Mouse (Mus musculus) mesoderm, embryonic 11.5 days (tissue): ENCODE measurements around the gene Olfr766-ps1.
"Not testable (repeated sequence)": the region's sequence is repeated elsewhere in the genome, so short reads cannot be mapped to it uniquely, and the experiment has no call there.

Experiments used
- DNase-seq: peaks from one replicate; pipeline ENCODE4 v3.0.0-alpha.2; 2012; ENCODE audit warnings: low read depth, low spot score

Gene Olfr766-ps1

GRCm38 (mm10) chr10:129068877-129069276 lies at the start of gene Olfr766-ps1:
TSS of gene Olfr766-ps1 (minus strand) at chr10:129068977.
- no peak for DNase-seq

GRCm38 (mm10) chr10:129117761-129118160 lies 49.0 kb upstream of the Olfr766-ps1 start, which contains the start of gene Olfr769:
TSS of gene Olfr769 (minus strand) at chr10:129117861.
- DNase-seq, result no peak

- no peak for DNase-seq
Observed at GRCm38 (mm10) chr10:129115146-129115545, 46.4 kb upstream of the Olfr766-ps1 start.

- DNase-seq, result peak; percentile 6
Observed at GRCm38 (mm10) chr10:129101231-129101630, 32.5 kb upstream of the Olfr766-ps1 start.

GRCm38 (mm10) chr10:129099275-129099674 lies 30.5 kb upstream of the Olfr766-ps1 start, which contains the start of gene Olfr768:
TSS of gene Olfr768 (minus strand) at chr10:129099375.
- DNase-seq, result no peak

GRCm38 (mm10) chr10:129082810-129083209 lies 14.0 kb upstream of the Olfr766-ps1 start, which contains the start of gene Olfr767:
TSS of gene Olfr767 (minus strand) at chr10:129082910.
- DNase-seq, result not testable (repeated sequence)

- not testable (repeated sequence) for DNase-seq
Observed at GRCm38 (mm10) chr10:129049898-129050297, 18.9 kb downstream of the Olfr766-ps1 start, which contains the start of gene Olfr765. TSS of gene Olfr765 (minus strand) at chr10:129049998.

GRCm38 (mm10) chr10:129039796-129040195 lies 29.0 kb downstream of the Olfr766-ps1 start, which contains the start of gene Olfr764-ps1:
TSS of gene Olfr764-ps1 (minus strand) at chr10:129039896.
- no peak for DNase-seq

GRCm38 (mm10) chr10:129028343-129028742 lies 40.4 kb downstream of the Olfr766-ps1 start:
- no peak for DNase-seq

- DNase-seq, result peak; percentile 65
Observed at GRCm38 (mm10) chr10:129026018-129026662, 42.6 kb downstream of the Olfr766-ps1 start.

GRCm38 (mm10) chr10:129023319-129023718 lies 45.5 kb downstream of the Olfr766-ps1 start:
- DNase-seq, result no peak

- no peak for DNase-seq
Observed at GRCm38 (mm10) chr10:129014477-129014876, 54.3 kb downstream of the Olfr766-ps1 start.
